Mouse (Mus musculus) gastrocnemius, postnatal 14 days (tissue): ENCODE data around the gene Trim75. TPM values are rescaled to one million over a fixed set of nuclear protein-coding genes. Genes with fewer than 3 reads are reported as not detected.
"Not testable (repeated sequence)": the region's sequence is repeated elsewhere in the genome, so short reads cannot be mapped to it uniquely, and the experiment has no call there.

ENCODE experiments used
- DNase-seq: peaks from one replicate; pipeline ENCODE4 v3.0.0; 2021; ENCODE audit warnings: mixed read lengths
- intact Hi-C: fragments of 180-260 bp; cut with DNase I; formaldehyde crosslinking; loops from one replicate; pipeline ENCODE4 v1.15.1; 2025; ENCODE audit warnings: low total_unique reads
- long read RNA-seq, 2 experiments: library from polyadenylated mRNA; stranded (forward); transcript quantifications; one replicate each; pipeline ENCODE4 v2.0.0; 2021
- total RNA-seq, 2 experiments: library from RNA; stranded (reverse); gene quantifications; 2 replicates each; pipeline ENCODE4 v1.2.3; 2021

Trim75 gene
- total RNA-seq: not detected
- long read RNA-seq, experiment 1: 0 reads
- long read RNA-seq, experiment 2: 0 reads

DNA sequence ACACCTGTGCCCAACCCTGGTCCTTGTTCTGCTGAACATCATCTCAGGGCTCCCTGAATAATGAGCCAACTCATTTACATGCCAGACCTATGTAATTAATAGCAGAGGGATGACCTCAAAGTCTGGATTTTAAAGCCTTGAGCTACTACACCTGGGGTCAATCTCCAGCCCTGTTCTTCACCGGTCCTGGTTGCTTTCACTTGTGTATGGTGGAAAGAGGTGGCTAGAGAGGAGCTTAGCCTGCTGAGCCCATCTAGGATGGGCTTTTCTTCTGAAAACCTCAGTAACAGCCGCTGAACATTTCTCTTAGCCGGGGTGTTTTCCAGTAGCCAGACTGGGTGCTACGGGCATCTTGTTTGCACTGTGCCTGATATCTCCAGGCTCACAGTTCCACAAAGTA, at the start of gene Trim75:
TSS of gene Trim75 (minus strand) at position 101 of the 400 bp plus-strand sequence.
- no peak for DNase-seq
- intact Hi-C loops: no loop called here

DNA sequence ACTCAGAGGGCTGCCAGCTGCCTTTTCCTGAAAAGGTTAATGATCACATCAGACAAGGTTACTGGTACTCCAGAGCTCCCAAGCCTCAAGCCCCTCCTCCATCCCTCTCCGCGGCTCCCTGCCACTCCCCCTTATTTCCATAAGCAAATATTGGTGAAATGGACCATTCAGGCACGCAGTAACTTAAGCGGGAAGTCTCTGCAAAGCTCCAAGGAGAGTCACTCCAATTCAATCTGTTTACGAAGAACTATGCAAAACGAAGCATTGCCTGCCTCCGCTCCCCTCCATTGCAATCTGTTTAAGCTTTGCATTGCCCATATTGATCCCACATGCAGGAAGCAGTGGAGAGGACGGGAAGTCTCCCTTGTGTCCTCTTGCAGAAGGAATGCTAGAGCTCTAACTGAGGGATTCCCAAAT, 49.5 kb upstream of the Trim75 start, which contains the start of gene Apela:
TSS of gene Apela (minus strand) at position 220 of the 417 bp plus-strand sequence.
- DNase-seq: no peak
- intact Hi-C loops: no loop called here

DNA sequence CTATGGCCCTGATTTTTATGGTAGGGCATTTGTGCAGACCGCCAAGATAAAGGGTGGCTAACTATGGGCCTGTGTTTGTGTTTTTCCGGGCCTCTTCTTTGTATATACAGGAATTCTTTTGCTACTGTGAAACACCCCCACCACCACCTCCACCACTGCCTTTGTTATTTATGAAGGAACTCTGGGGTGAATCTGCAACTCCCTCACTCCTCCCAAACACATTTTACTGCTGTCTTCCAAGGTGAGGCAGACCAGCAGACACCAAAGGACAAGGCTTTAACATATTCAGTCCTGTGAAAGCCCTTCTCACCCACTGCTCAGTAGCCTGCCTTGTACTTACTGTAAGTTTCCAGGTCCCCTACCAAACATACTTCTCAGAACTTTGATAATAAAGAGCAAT, 46.5 kb upstream of the Trim75 start:
- intact Hi-C loops: no loop called here
- no peak for DNase-seq

DNA sequence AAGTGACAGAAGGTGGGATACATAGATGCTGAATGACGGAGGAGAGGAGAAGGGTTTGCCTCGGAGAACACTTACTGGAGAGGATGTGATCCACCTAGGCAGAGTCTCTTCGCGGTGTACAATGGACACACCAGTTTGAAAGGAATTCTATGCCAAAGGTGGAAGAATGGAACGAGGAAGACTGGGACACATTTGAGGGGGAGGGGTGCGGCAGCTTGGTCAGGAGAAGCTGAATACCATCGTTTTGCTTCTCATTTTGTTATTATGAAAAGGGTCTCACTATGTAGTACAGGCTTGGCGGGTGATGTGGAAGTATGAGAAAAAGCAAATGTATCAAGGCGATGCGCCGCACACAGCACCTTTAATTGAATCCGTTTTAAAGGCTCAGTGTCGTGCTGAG, 45.4 kb upstream of the Trim75 start:
- no peak for DNase-seq
- intact Hi-C loops: no loop called here

DNA sequence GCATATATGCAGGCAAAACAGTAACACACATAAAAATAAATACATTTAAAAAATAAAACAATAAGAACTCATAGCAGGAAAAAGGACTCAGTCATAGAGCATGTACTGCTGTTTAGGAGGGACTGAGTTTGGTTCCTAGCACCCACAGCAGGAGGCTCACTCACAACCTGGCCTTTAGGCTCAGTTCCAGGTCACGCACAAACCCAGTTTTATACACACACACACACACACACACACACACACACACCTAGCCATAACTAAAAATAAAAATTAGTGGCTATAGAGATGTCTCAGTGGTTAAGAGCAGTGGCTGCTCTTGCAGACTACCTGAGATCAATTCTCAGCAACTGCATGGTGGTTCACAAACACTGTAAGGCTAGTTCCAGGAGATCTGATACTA, 44.5 kb upstream of the Trim75 start:
- DNase-seq: no peak
- intact Hi-C loops: no loop called here

DNA sequence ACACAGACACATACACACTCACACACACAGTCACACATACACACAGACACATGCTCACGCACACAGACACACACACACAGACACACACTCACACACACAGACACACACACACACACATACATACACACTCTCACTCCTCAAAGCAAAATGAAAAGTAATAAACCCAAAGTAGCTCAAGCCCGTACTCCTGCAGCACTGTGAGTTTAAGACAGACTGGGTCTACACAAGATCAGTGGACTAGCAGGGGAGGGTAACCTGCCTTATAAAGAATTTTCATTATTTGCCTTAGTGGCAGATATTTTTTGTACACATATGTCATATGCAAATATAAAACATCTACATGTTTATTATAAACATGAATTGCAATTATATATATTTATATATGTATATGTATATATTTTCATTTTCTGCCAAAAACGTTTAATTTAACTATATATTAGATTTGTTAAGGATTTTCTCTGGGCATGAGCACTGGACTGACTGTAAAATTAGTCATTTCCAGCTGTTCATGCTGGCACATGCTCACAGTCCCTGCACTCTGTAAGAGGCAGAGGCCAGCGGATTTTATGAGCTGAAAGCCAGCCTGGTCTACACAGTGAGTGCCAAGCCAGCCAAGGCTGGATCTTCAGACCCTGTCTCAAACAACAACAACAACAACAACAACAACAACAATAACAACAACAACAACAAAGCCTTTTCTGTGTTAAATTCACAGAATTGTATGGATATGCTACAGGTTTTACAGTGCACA, 43.3 kb upstream of the Trim75 start:
- DNase-seq: no peak
- intact Hi-C loops: no loop called here

DNA sequence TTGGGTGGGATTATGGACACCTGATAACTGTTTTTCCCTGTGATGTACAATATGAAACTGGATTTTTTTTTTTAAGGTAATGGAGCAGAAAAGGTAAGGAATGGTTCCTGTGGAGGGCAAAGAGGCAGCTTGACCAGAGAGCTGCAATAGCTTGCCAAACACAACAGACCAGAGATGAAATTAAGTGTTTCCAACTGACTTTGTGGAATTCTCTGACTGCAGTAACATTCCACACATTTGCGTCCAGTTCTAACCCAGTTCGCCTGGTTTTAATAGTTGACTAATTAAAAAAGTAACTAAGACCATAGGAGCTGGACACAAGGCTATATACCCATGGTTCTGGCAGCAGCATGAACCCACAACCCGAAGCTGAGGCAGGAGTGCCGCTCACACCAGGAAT, 42.1 kb upstream of the Trim75 start:
- DNase-seq: no peak
- intact Hi-C loops: no loop called here

DNA sequence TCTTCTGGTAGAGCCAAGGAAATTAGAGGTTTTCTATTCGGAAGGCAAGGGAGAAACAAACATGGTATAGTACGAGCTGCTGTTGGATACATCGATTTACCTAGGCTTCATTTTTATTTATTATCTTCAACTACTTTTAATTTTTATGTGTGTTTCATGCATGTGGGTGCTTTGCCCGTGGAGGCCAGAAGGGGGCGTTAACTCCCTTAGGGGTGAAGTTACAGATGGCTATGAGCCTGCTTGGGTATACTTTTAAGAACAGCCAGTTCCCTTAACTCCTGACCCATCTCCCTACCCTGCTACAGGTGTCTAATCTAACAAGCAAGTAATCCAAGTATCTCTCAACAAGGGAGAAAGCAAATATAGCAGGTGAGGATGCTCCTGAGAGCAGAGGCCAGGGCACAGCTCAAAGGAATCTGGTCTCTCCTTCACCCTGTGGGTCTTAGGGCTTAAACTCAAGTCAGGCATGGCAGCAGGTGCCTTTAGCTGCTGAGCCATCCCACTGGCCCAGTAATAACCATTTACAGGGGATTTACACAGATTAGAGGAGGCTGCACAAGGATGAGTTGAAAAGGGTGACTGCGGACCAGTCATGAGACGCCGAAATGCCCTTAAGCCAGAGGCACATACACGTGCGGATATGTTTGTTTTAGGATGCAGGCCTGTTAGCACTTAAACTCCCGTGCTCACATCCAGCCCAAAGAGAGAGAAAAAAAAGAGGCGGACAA, 41.5 kb upstream of the Trim75 start:
- intact Hi-C loops: no loop called here

DNA sequence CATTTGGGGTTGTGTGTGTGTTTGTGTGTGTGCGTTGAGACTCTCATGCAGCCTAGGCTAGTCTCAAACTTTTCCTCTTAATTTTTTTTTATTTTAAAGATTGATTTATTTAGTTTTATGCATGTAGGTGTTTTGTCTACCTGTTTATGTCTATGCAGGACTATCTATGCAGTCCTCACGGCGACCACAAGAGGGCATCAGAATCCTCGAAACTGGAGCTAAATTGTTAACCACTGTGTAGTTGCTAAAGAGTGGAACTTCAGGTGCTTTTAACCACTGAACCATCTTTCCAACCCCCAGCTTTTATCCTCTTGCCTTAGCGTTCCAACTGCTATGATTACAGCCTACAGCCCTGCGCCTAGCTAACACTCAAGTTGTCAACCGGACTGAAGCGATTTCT, 34.9 kb upstream of the Trim75 start:
- intact Hi-C loops: no loop called here
- peak; percentile 28 for DNase-seq

More for the DNA sequence above, 41.5 kb upstream of the Trim75 start:
- no peak for DNase-seq

DNA sequence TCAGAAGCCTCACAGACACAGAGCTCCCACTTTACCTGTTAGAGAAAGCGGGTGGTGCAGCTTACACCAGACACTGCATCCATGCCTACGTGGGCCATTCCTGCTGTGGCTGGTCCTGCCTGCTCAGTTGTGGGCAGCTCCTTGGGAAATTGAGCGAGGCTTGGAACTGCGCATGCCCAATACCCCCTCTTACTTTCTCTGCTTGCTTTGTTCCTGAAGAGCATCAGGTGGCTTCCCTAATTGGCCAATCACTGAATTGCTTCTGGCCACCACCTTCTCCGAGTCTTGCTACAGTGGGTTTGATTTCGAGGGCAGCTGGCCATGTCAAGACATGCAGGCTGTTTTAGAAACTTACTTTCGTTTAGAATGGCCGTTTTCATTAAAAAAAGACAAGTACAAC, 30.8 kb upstream of the Trim75 start, which contains the start of the genes Trim61 and Trim60:
TSS of gene Trim61 (minus strand) at position 101 of the 400 bp plus-strand sequence.
TSS of gene Trim60 (minus strand) at position 162 of the 400 bp plus-strand sequence.
- intact Hi-C loops: loop anchor here (5.0 kb wide), 1 partner anchor 94 kb away; no protein-coding TSS in a partner anchor
- no peak for DNase-seq

DNA sequence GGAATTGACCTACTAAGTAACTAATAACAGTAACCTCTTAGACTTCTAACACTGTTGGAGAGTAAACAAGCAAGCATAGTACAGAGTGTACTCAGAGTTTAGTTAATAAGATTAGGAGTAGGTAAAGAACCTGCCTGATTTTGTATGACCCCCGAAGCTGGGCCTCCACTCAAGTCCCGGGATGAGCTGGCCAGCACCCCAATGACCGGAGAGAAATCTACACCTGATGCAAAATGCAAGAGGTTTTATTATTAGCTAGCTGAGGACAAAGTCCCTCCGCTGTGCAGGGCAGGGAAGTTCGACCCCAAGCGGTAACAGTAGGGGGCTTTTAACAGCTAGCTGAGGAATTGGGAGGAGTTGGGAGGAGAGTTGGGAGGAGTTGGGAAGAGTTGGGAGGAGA, 20.0 kb upstream of the Trim75 start:
- intact Hi-C loops, DNase-seq: not testable (repeated sequence)

DNA sequence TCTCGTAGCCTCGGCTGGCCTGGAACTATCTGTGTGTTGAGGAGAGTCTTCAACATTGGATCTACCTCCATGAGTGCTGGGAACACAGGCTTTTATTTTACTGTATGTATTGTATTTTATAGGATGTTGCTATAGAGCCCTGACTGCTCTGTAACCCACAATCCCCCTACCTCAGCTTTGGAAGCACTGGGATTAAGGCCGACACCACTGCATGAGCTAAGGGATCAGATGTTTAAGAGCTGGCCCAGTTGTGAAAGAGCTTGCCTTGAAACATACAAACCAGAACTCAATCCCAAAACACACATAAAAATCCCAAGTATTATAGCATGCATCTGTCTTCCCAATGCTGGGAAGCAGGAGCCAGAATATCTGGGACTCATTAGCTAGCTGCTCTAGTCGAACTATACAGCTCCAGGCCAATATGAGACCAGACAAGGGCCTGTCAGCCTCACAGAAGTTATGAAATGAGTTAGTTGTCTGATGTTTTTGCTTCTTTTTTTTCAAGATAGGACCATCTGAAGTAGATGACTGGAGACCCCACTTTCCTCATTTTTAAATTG, 11.3 kb upstream of the Trim75 start:
- intact Hi-C loops: no loop called here
- no peak for DNase-seq

DNA sequence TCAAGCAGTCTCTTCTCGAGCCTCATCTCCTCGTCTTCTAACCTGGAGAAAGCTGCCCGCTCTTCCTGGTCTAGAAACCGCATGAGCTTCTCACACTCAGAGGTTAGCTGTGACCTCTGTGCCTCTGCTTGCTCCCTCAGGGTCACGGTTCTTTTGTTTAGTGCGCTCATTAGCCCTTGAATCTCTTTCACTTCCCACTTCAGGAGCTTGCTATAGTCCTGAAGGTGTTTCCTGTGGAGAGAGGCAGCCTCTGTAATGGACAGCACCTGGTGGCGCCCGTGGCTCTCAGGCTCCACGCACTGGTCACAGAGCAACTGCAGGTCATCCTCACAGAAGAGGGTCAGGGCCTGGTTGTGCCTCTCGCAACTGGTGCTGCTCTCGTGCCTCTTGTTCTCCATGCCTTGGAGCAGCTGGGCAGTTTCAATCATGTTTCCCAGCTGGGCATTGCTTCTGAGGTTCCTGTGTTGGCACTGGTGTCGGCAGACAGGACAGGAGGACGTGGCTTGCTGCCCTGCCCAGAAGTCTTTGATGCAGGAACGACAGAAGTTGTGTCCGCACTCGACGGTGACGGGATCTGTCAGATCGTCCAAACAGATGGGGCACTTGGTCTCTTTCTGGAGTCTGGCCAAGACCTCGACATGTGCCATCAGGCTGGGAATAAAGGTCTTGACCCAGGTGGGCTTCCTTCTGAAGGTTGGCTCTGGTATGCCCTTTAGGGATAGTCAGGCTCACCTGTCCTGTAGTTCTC, 4.3 kb downstream of the Trim75 start:
- intact Hi-C loops: no loop called here
- DNase-seq: no peak

DNA sequence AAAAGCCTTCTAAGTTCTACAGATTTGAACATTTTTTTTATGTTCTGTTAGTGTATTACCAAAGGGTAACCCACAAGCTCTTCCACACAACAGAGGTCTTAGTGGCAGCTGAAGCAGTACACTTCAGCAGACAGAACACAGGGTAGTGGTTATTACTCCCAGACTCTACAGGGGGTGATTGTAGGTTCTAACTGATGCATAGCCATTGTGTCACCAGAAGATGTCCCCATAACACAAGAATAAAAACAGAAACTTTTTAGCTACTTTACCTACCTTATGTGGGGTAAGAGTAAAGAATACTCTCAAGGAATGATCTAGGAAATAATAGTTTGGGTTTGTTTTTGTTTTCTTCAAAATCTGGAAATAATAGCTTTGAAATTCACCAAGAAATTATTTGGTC, 24.8 kb downstream of the Trim75 start:
- no peak for DNase-seq
- intact Hi-C loops: no loop called here

DNA sequence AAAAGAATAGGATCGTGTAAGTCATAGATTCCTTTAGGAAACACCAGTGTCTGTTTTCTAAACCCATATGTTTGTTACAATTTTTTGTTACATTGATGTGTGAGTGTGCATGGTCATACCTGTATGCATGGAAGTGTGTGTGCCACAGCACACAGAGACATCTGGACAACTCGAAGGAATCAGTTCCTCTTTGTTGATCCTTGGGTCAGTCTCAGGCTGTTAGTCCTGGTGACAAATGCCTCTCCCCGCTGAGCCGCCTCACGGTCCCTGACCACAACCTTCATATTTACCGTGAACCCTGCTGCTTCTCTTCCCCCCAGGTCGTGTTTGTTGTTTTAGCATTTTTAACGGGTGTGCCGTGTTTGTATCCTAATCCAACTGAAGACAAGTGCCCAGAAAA, 28.6 kb downstream of the Trim75 start:
- intact Hi-C loops: no loop called here
- no peak for DNase-seq

DNA sequence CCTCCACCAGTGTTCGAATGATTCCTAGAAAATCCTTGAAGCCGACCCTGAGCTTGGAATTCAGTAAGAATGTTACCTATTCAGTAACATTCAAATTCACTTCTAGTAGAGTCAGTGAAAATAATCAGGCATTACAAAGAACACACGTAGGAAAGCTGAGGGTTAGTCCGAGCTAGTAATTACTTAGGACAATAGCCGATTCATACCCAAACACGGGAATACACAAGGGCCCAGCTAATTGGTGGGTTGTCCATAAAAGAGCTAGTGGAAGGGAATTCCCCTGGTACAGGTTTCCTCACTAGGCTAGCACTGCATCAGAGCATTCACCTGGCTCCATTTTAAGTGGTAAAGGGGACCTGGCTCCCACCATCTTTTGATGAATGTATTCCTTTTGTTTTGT, 35.5 kb downstream of the Trim75 start:
- intact Hi-C loops: no loop called here
- no peak for DNase-seq

DNA sequence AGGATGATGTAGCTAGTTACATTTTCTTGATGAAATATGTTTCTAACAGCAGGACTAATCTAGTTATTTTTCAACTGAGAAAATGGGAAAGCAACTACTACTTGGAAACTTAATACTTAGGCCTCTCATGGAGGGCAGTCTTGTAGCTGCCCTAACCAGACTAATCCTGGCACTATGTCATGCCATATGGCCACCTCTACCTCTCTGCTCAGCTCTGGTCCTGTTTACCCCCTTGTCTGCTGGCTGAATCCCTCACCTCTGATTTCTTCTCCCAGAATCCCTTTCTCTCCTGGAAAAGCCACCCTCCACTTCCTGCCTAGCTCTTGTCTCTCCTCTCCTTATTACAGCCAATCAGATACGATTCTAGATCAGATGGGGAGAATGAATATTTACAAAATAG, 39.3 kb downstream of the Trim75 start:
- intact Hi-C loops: loop anchor here (10.0 kb wide), 1 partner anchor 174 kb away; no protein-coding TSS in a partner anchor
- DNase-seq: no peak

DNA sequence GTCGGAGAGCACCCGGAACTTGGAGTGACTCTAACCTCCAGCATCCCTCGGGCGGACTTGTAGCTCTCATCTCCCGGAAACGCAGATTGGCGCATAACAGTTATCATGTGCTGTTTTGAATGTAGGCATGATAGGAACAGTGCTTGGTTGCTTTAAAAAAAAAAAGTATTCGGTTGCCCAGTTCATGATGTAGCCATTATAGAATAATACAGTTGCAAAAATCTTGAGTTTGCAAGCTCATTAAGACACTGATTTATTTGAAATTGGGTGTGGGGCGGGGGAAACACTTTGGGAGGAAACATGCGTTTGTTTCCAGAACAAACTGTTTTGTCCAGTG, 40.0 kb downstream of the Trim75 start:
- no peak for DNase-seq
- intact Hi-C loops: loop anchor here (10.0 kb wide), 1 partner anchor 173 kb away; no protein-coding TSS in a partner anchor

DNA sequence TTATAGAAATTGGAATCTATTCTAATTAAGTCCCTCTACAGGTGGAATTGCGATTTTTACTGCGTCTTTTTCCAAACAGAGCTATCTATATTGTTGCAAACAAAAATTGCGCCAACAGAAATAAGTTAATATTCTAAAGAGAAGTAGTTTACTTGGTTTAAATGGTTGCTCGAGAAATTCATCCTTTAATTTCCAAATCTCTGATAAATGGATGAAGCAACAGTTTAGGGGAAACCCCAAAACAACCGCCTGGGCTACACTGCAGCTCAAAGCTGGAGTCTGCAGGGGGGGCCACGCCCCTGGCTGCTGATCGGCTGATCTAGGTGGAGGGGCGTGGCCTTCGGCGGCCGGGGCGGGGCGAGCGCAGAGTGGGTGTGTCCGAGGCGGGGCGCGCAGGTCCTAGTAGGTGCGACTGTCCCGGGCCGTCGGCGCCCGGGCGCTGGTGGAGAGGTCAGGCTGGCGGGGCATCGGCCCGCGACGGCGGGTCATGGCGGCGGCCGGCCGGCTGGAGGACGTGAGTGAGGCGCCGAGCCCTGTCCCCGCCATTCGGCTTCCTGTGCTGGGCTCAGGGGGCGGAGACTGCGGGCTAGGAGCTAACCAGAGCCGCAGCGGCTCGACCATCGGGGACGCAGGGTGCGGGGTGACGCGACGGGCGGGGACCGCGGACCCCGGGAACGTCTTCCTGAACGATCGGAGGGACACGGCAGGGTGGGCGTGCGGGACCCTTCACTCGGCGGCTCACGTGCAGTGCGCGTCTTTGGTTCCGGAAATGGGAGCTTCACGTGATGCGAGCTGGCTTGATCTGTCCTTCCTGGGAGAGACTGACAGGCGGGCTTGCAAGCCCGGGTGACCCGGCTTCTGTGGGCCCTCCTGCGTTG, 40.6 kb downstream of the Trim75 start, which contains the start of gene Tmem192:
TSS of gene Tmem192 (plus strand) at position 366 of the 878 bp plus-strand sequence.
- peak; percentile 94 for DNase-seq
- intact Hi-C loops: loop anchor here (10.0 kb wide), 1 partner anchor 172 kb away; no protein-coding TSS in a partner anchor
